Mouse (Mus musculus) testis, adult 2 months (tissue): ENCODE results near the gene Slc35b4. TPM values are rescaled to one million over a fixed set of nuclear protein-coding genes. Genes with fewer than 3 reads are reported as not detected.
A peak's percentile ranks its signal among the peaks of the same experiment; 100 is the strongest.

Experiments
- H3K27ac ChIP-seq: fragments of 200-500 bp; 2 replicates; pipeline ENCODE4 v1.5.1; 2012; ENCODE audit warnings: low read depth, low read length; ENCODE audit not compliant: control insufficient read depth, insufficient read depth
- H3K27me3 ChIP-seq: fragments of 200-500 bp; 2 replicates; pipeline ENCODE4 v1.6.1; 2012; ENCODE audit warnings: mild to moderate bottlenecking, low read length, moderate library complexity; ENCODE audit not compliant: control insufficient read depth, insufficient read depth
- H3K36me3 ChIP-seq: fragments of 200-500 bp; 2 replicates; pipeline ENCODE4 v1.6.1; 2012; ENCODE audit warnings: mild to moderate bottlenecking, low read length; ENCODE audit not compliant: control insufficient read depth, insufficient read depth
- H3K4me1 ChIP-seq: fragments of 200-500 bp; 2 replicates; pipeline ENCODE4 v1.6.1; 2012; ENCODE audit warnings: low read length; ENCODE audit not compliant: control insufficient read depth, insufficient read depth
- H3K4me3 ChIP-seq: fragments of 200-500 bp; 2 replicates; pipeline ENCODE4 v1.5.1; 2012; ENCODE audit warnings: low read depth, mild to moderate bottlenecking, low read length, moderate library complexity, mixed read lengths; ENCODE audit not compliant: control insufficient read depth
- CTCF ChIP-seq: fragments of 200-500 bp; IDR thresholded peaks from 2 replicates; pipeline ENCODE4 v1.5.1; 2012; ENCODE audit warnings: low read depth, mild to moderate bottlenecking, inconsistent platforms, low read length, moderate library complexity; ENCODE audit not compliant: control insufficient read depth, insufficient read depth, insufficient replicate concordance
- POLR2A ChIP-seq: fragments of 200-500 bp; IDR thresholded peaks from 2 replicates; pipeline ENCODE4 v1.6.1; 2012; ENCODE audit warnings: low read depth, mild to moderate bottlenecking, inconsistent platforms, low read length, moderate library complexity; ENCODE audit not compliant: control insufficient read depth
- polyA plus RNA-seq: library from polyadenylated mRNA; depleted of rRNA; stranded (reverse); fragments of >200 nt; gene quantifications from 2 replicates; pipeline ENCODE4 v1.2.3, GENCODE M21; 2012

Gene Slc35b4
- polyA plus RNA-seq, 1 experiment: 24.5 TPM

GRCm38 (mm10) chr6:34179911-34180310, 3.0 kb upstream of the Slc35b4 start:
- Histone ChIP-seq H3K4me1 (no peaks in the 10 kb centered on the region), H3K36me3 (no peaks in the 10 kb centered on the region), H3K27me3 (no peaks in the 10 kb centered on the region), H3K27ac (no peak overlapping the region), H3K4me3 (no peak overlapping the region)
- TF ChIP-seq CTCF (no peak), POLR2A (no peak)

GRCm38 (mm10) chr6:34179007-34179406, 2.1 kb upstream of the Slc35b4 start:
- Histone ChIP-seq H3K4me1 (no peaks in the 10 kb centered on the region), H3K4me3 (no peak overlapping the region), H3K27me3 (no peaks in the 10 kb centered on the region), H3K36me3 (no peaks in the 10 kb centered on the region), H3K27ac (no peak overlapping the region)
- TF ChIP-seq CTCF (no peak), POLR2A (no peak)

- H3K27ac ChIP-seq: peak overlapping the region; percentile 48
- no peaks in the 10 kb centered on the region for H3K4me1 ChIP-seq
- H3K27me3 ChIP-seq: no peaks in the 10 kb centered on the region
- H3K4me3 ChIP-seq: peak overlapping the region; percentile 89
- H3K36me3 ChIP-seq: no peaks in the 10 kb centered on the region
- TF ChIP-seq CTCF: no peak
- TF ChIP-seq POLR2A: no peak
Observed at GRCm38 (mm10) chr6:34176111-34176863, 624 bp downstream of the Slc35b4 start.

- H3K27me3 ChIP-seq: no peaks in the 10 kb centered on the region
- peaks cover under 1% of the 10 kb centered on the region; the same call in 1 of the 2 replicates for H3K36me3 ChIP-seq
- no peaks in the 10 kb centered on the region for H3K4me1 ChIP-seq
- no peak overlapping the region for H3K27ac ChIP-seq
- no peak overlapping the region for H3K4me3 ChIP-seq
- TF ChIP-seq CTCF (no peak), POLR2A (no peak)
Observed at GRCm38 (mm10) chr6:34174715-34175114, 2.2 kb downstream of the Slc35b4 start.

GRCm38 (mm10) chr6:34173251-34173650, 3.7 kb downstream of the Slc35b4 start:
- TF ChIP-seq POLR2A: no peak
- TF ChIP-seq CTCF: no peak
- Histone ChIP-seq H3K27me3 (no peaks in the 10 kb centered on the region), H3K36me3 (peaks cover 1% of the 10 kb centered on the region; the same call in 1 of the 2 replicates), H3K4me3 (no peak overlapping the region), H3K27ac (no peak overlapping the region), H3K4me1 (no peaks in the 10 kb centered on the region)

GRCm38 (mm10) chr6:34171748-34172457, 5.0 kb downstream of the Slc35b4 start:
- no peaks in the 10 kb centered on the region for H3K27me3 ChIP-seq
- no peak overlapping the region for H3K4me3 ChIP-seq
- H3K4me1 ChIP-seq: no peaks in the 10 kb centered on the region
- peaks cover 1% of the 10 kb centered on the region; the same call in 1 of the 2 replicates for H3K36me3 ChIP-seq
- no peak overlapping the region for H3K27ac ChIP-seq
- TF ChIP-seq CTCF: no peak
- no peak for TF ChIP-seq POLR2A

GRCm38 (mm10) chr6:34170844-34171494, 5.9 kb downstream of the Slc35b4 start:
- no peak overlapping the region for H3K27ac ChIP-seq
- TF ChIP-seq POLR2A (no peak), CTCF (no peak)
- no peak overlapping the region for H3K4me3 ChIP-seq
- no peaks in the 10 kb centered on the region for H3K27me3 ChIP-seq
- H3K36me3 ChIP-seq: peaks cover 1% of the 10 kb centered on the region; the same call in 1 of the 2 replicates
- no peaks in the 10 kb centered on the region for H3K4me1 ChIP-seq
